Mouse (Mus musculus) gastrocnemius, postnatal 36 days (tissue): Measurements from ENCODE around the gene Pafah1b3. TPM values are rescaled to one million over a fixed set of nuclear protein-coding genes. Genes with fewer than 3 reads are reported as not detected.

Experiments
- DNase-seq, 2 experiments: peaks; one replicate each; pipeline ENCODE4 v3.0.0; 2022
- intact Hi-C: fragments of 180-260 bp; cut with DNase I; formaldehyde crosslinking; loops from one replicate; pipeline ENCODE4 v1.15.1; 2025
- total RNA-seq, 2 experiments: library from RNA; stranded (reverse); gene quantifications; 2 replicates each; pipeline ENCODE4 v1.2.3; 2021

Gene Pafah1b3
- total RNA-seq, 2 experiments from 2014 or later = 0.86 to 1.3 TPM

DNA sequence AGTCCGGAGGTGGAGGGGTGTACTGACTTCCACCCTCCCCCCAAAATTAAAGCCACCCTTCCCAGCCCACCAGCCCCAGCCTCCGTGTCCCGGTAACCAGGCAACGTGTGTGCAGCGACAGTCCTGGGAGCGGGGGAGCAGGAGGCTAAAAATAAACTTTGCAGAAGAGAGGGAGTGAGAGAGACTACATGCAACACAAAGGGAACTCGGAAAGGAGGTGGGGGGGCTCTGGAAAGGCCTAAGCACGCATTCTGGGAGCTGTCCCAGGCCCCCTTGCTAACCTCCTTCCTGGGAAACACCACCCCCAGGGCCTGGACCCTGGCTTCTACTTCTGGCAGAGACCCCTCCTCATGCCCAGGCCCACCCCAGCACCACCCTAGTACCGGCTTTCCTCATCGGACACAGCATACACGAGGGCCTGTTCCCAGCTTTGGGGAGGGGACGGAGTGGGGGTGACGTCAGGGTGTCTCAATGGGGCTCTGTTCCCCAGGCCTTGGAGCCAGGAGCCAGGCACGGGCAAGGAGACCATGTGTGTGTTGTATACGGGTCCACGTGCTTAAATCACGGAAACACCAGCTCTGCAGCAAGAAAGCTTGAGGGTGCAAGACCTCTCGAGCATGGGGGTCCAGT, 49.7 kb downstream of the Pafah1b3 start:
- intact Hi-C loops = loop anchor here (5.0 kb wide), 2 partner anchors 69 to 144 kb away; partner anchors contain the start of gene Megf8
- DNase-seq = peak in 1 of 2 experiments; percentile 26

DNA sequence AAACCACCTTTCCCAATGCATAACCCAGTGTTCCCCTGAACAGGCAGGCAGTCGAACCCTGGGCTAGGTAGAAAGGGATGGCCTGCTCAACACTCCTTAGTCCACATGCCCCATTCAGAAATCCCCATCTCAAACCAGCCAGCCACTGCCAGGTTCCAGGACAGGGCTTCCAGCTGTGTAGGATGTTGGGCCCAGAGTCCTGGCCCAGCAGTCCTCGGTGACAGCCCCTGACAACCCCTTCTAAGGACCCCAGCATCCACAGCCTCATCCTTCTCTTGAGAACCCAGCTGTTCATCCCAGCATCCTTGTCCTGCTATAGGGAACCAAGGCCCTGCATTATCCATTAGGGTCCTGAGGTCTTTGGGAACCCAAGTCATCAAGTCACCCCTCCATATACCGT, 50.3 kb downstream of the Pafah1b3 start:
- DNase-seq = no peak
- intact Hi-C loops = loop anchor here (5.0 kb wide), 2 partner anchors 70 to 145 kb away; partner anchors contain the start of gene Megf8

DNA sequence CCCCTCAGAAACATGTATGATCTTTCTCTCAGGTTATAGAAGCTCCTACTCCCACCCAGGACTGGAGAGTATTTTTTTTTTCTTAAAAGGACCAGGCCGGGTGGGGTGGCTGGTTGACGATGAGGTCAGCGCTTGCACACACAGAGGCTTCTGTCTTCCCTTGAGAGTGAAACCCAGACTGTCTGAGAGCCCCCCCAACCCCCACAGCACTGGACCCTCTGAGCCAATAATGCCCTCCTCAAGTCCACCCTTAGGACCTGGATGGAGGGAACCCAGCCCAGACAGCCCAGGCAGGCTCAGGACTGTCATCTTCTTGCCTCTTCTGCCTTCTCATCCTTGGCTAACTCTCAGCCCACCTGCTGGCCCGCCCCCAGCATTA, 51.0 kb downstream of the Pafah1b3 start:
- intact Hi-C loops = loop anchor here (5.0 kb wide), 2 partner anchors 71 to 146 kb away; partner anchors contain the start of gene Megf8
- no peak for DNase-seq

DNA sequence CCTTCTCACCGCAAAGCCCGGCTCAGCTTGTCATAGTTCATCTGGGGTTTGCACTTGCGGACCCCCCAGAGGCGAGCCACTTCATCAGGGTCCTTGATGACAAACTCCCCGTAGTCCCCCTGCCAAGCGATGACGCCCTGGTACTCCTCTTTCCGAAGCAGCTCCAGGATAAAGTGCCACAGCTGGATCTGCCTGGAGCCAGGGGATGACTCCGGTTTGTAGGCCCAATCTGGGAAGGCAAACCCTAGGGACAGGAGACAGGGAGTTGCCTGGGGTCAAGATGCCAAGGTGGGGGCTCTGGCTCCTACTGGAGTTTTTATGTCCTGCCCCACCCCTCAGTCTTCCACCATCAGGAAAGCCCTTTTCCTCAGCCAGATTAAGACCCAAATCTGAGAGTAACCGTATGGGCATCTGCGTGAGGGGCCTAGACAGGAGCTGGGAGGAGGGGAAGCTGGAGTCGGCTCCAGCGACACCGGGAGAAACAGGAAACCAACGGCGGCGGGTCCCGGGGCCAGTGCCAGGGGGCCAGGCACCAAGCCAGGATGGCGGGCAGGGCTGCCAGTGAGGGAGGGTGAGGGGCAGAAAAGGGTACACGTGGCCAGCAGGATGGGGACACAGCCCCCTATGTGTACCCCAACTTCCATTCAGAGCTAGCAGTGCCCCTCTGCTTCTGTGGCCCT, 51.6 kb downstream of the Pafah1b3 start:
- peak in 1 of 2 experiments; percentile 41 for DNase-seq
- intact Hi-C loops = loop anchor here (5.0 kb wide), 2 partner anchors 71 to 146 kb away; partner anchors contain the start of gene Megf8

Other genes starting within 250 kb of the Pafah1b3 start
- 1 to 10 TPM; 2.6 to 3.2 TPM for gene Grik5, start 225.6 kb downstream of the Pafah1b3 start, total RNA-seq
- 1 to 10 TPM; 6.0 to 8.0 TPM for gene Zfp574, start 225.4 kb downstream of the Pafah1b3 start, total RNA-seq
- under 1 TPM; 0.10 to 0.72 TPM for gene Pou2f2, start 118.3 kb downstream of the Pafah1b3 start, total RNA-seq
- 10 to 100 TPM in 1 of 2 experiments, 1 to 10 TPM in 1; 8.4 to 10.7 TPM for gene Dedd2, start 77.4 kb downstream of the Pafah1b3 start, total RNA-seq
- 1 to 10 TPM; 4.1 to 5.5 TPM for gene Zfp526, start 76.6 kb downstream of the Pafah1b3 start, total RNA-seq
- gene Gsk3a, start 60.1 kb downstream of the Pafah1b3 start, total RNA-seq = 10 to 100 TPM; 64.0 to 69.6 TPM
- 1 to 10 TPM; 5.0 to 6.1 TPM for gene Erf, start 47.2 kb downstream of the Pafah1b3 start, total RNA-seq
- 10 to 100 TPM; 31.4 to 37.6 TPM for gene Cic, start 30.3 kb downstream of the Pafah1b3 start, total RNA-seq
- gene Prr19, start 3.4 kb upstream of the Pafah1b3 start, total RNA-seq = not detected
- gene Tmem145, start 8.1 kb upstream of the Pafah1b3 start, total RNA-seq = not detected
- gene Megf8, start 19.2 kb upstream of the Pafah1b3 start, total RNA-seq = 10 to 100 TPM; 16.3 to 16.6 TPM
- gene Cnfn, start 71.7 kb upstream of the Pafah1b3 start, total RNA-seq = not detected
- gene Lipe, start 100.7 kb upstream of the Pafah1b3 start, total RNA-seq = 10 to 100 TPM; 18.6 to 20.6 TPM
- not detected for gene Cxcl17, start 114.9 kb upstream of the Pafah1b3 start, total RNA-seq
- gene Ceacam1, start 179.6 kb upstream of the Pafah1b3 start, total RNA-seq = 1 to 10 TPM; 3.0 to 6.1 TPM
- under 1 TPM; 0.64 to 0.79 TPM for gene Ceacam2, start 241.9 kb upstream of the Pafah1b3 start, total RNA-seq